Comparison of ENCODE assay signal across 33 mouse cellular contexts in genomic region chr6:91162314-91162713, GRCm38 (mm10). TPM values are rescaled to one million over a fixed set of nuclear protein-coding genes. Genes with fewer than 3 reads are reported as not detected.
DNase-seq lines count a peak whose midpoint lies in the region; ATAC-seq and TF ChIP-seq lines count a peak whose summit lies in the region.
"Had no signal": no experiment of that assay in that cellular context is flagged by ENCODE, and none has a peak within 500 bp of the region (broad histone marks: within the 10 kb centered on the region; RNA-seq: fewer than 3 reads in every experiment).

No protein-coding gene starts in this region.

- ATAC-seq in embryonic facial prominence, embryonic 11.5 days (replicated peaks; ENCODE audit: insufficient number of reproducible peaks, low FRiP score, low TSS enrichment, low read depth), result no peak
- no peak for ATAC-seq in liver, embryonic 15.5 days (ENCODE audit: insufficient read depth)
- ATAC-seq in midbrain, postnatal 0 days (ENCODE audit: low FRiP score), result no peak
- ATAC-seq: activated CD4-positive, CD25-positive, alpha-beta regulatory T cell, adult 4 months; forebrain, postnatal 0 days; hindbrain, embryonic 16.5 days; lung, postnatal 0 days; midbrain, embryonic 13.5 days had no signal

- TF ChIP-seq CTCF in liver, adult 2 months (IDR thresholded peaks at IDR 0.05; ENCODE audit: low read depth, low read length), result no peak
- no peak for TF ChIP-seq CTCF in midbrain, postnatal 0 days (IDR thresholded peaks at IDR 0.05)

- no peak overlapping the region for H3K4me2 ChIP-seq in embryonic facial prominence, embryonic 11.5 days (ENCODE audit: low read depth, low read length)
- peak overlapping the region; percentile 68 for H3K4me2 ChIP-seq in liver, embryonic 15.5 days
- no peak overlapping the region for H3K4me2 ChIP-seq in midbrain, postnatal 0 days (ENCODE audit: low read depth, low read length, poor library complexity, severe bottlenecking)
- H3K4me2 ChIP-seq: embryonic facial prominence, embryonic 15.5 days; forebrain, embryonic 12.5 days; heart, embryonic 12.5 days; midbrain, embryonic 13.5 days; neural tube, embryonic 15.5 days had no signal

- no peak overlapping the region for H3K4me3 ChIP-seq in embryonic facial prominence, embryonic 11.5 days (ENCODE audit: low read depth, low read length)
- no peak overlapping the region for H3K4me3 ChIP-seq in embryonic facial prominence, embryonic 10.5 days
- no peak overlapping the region for H3K4me3 ChIP-seq in liver, adult 2 months (ENCODE audit: insufficient read depth, low read depth, low read length)
- H3K4me3 ChIP-seq in liver, embryonic 15.5 days (replicated peaks), result no peak overlapping the region
- H3K4me3 ChIP-seq in midbrain, postnatal 0 days (ENCODE audit: low read depth, low read length), result no peak overlapping the region
- H3K4me3 ChIP-seq: embryonic facial prominence, embryonic 15.5 days; forebrain, embryonic 12.5 days; heart, embryonic 12.5 days; hindbrain, embryonic 10.5 days; midbrain, embryonic 13.5 days; neural tube, embryonic 15.5 days had no signal

- H3K4me1 ChIP-seq in embryonic facial prominence, embryonic 11.5 days (ENCODE audit: control insufficient read depth, insufficient read depth, low read length), result peaks cover 4% of the 10 kb centered on the region
- H3K4me1 ChIP-seq in embryonic facial prominence, embryonic 10.5 days, result peaks cover 41% of the 10 kb centered on the region
- H3K4me1 ChIP-seq in liver, adult 2 months (ENCODE audit: control insufficient read depth, insufficient read depth, low read length), result peaks cover 33% of the 10 kb centered on the region
- peaks cover 94% of the 10 kb centered on the region for H3K4me1 ChIP-seq in liver, embryonic 15.5 days (replicated peaks)
- peaks cover 26% of the 10 kb centered on the region for H3K4me1 ChIP-seq in midbrain, postnatal 0 days (ENCODE audit: insufficient read depth, low read length)

- H3K27me3 ChIP-seq in embryonic facial prominence, embryonic 11.5 days (ENCODE audit: control insufficient read depth, insufficient read depth, low read length), result no peaks in the 10 kb centered on the region
- no peaks in the 10 kb centered on the region for H3K27me3 ChIP-seq in embryonic facial prominence, embryonic 10.5 days (replicated peaks; ENCODE audit: low read depth, poor library complexity, severe bottlenecking)
- H3K27me3 ChIP-seq in liver, adult 2 months (ENCODE audit: control insufficient read depth, insufficient read depth, low read length), result no peaks in the 10 kb centered on the region
- no peaks in the 10 kb centered on the region for H3K27me3 ChIP-seq in liver, embryonic 15.5 days
- H3K27me3 ChIP-seq in midbrain, postnatal 0 days (ENCODE audit: insufficient read depth, low read length), result no peaks in the 10 kb centered on the region
- H3K27me3 ChIP-seq: embryonic facial prominence, embryonic 15.5 days; forebrain, embryonic 12.5 days; midbrain, embryonic 13.5 days; neural tube, embryonic 15.5 days had no signal

- no peak overlapping the region for H3K9ac ChIP-seq in embryonic facial prominence, embryonic 11.5 days (replicated peaks; ENCODE audit: low read length)
- no peak overlapping the region for H3K9ac ChIP-seq in liver, adult 2 months (ENCODE audit: low read depth, low read length)
- peak overlapping the region; percentile 56 for H3K9ac ChIP-seq in liver, embryonic 15.5 days
- no peak overlapping the region for H3K9ac ChIP-seq in midbrain, postnatal 0 days (replicated peaks; ENCODE audit: low read length, poor library complexity, severe bottlenecking)
- H3K9ac ChIP-seq: embryonic facial prominence, embryonic 15.5 days; forebrain, embryonic 12.5 days; forebrain, postnatal 0 days; heart, embryonic 12.5 days; midbrain, embryonic 13.5 days; neural tube, embryonic 15.5 days had no signal

- H3K79me2 ChIP-seq in liver, adult 2 months (ENCODE audit: control insufficient read depth, insufficient read depth, low read length), result peaks cover 3% of the 10 kb centered on the region; the same call in 1 of the 2 replicates

- no peak overlapping the region for H3K27ac ChIP-seq in embryonic facial prominence, embryonic 11.5 days (replicated peaks; ENCODE audit: low read depth, low read length)
- H3K27ac ChIP-seq in embryonic facial prominence, embryonic 10.5 days (replicated peaks), result no peak overlapping the region
- peak overlapping the region; percentile 86 for H3K27ac ChIP-seq in liver, adult 2 months (replicated peaks; ENCODE audit: insufficient read depth, low read depth, low read length)
- peak overlapping the region; percentile 98 for H3K27ac ChIP-seq in liver, embryonic 15.5 days (replicated peaks)
- H3K27ac ChIP-seq in midbrain, postnatal 0 days (ENCODE audit: low read depth, low read length), result no peak overlapping the region
- H3K27ac ChIP-seq: embryonic facial prominence, embryonic 15.5 days; forebrain, embryonic 12.5 days; macrophage; midbrain, embryonic 13.5 days; neural tube, embryonic 15.5 days had no signal

- no peaks in the 10 kb centered on the region for H3K36me3 ChIP-seq in embryonic facial prominence, embryonic 11.5 days (replicated peaks; ENCODE audit: control insufficient read depth, insufficient read depth, low read depth, low read length)
- peaks cover 11% of the 10 kb centered on the region for H3K36me3 ChIP-seq in embryonic facial prominence, embryonic 10.5 days (replicated peaks)
- no peaks in the 10 kb centered on the region for H3K36me3 ChIP-seq in liver, adult 2 months (ENCODE audit: control insufficient read depth, insufficient read depth, low read length)
- 0 out of 2 replicates have a peak, but pooled peaks cover 15% of the 10 kb centered on the region for H3K36me3 ChIP-seq in liver, embryonic 15.5 days (replicated peaks)
- peaks cover 6% of the 10 kb centered on the region; the same call in 1 of the 2 replicates for H3K36me3 ChIP-seq in midbrain, postnatal 0 days (ENCODE audit: insufficient read depth, low read length)

- H3K9me3 ChIP-seq in embryonic facial prominence, embryonic 11.5 days (replicated peaks; ENCODE audit: control insufficient read depth, low read length), result no peaks in the 10 kb centered on the region
- H3K9me3 ChIP-seq in embryonic facial prominence, embryonic 10.5 days, result no peaks in the 10 kb centered on the region
- H3K9me3 ChIP-seq in liver, embryonic 15.5 days (replicated peaks), result no peaks in the 10 kb centered on the region
- H3K9me3 ChIP-seq in midbrain, postnatal 0 days (ENCODE audit: low read length), result no peaks in the 10 kb centered on the region
- H3K9me3 ChIP-seq: embryonic facial prominence, embryonic 15.5 days; forebrain, embryonic 12.5 days; heart, embryonic 12.5 days; hindbrain, embryonic 10.5 days; midbrain, embryonic 13.5 days; neural tube, embryonic 15.5 days had no signal

- peak; percentile 42 for DNase-seq in embryonic facial prominence, embryonic 11.5 days (ENCODE audit: low spot score)
- DNase-seq in embryonic facial prominence, embryonic 10.5 days (ENCODE audit: low spot score), result no peak
- peak; percentile 11 for DNase-seq in 416B (ENCODE audit: low read depth)
- peak; percentile 99 for DNase-seq in liver, adult 2 months (ENCODE audit: extremely low read depth, low read depth, low spot score)
- DNase-seq in embryo, embryonic 10.5 days (ENCODE audit: low spot score), result no peak
- no peak for DNase-seq in midbrain, postnatal 0 days (ENCODE audit: low spot score)
- DNase-seq in spleen, postnatal 36 days (ENCODE audit: low spot score in 2 of 2), result no peak
- DNase-seq: adrenal gland, adult 2 months; adrenal gland, postnatal 36 days; B cell, adult 2 months; cerebellum, adult 8-10 months; forebrain, postnatal 0 days; gastrocnemius, postnatal 25 days; kidney, adult 9 months; kidney, postnatal 14 days; lung, adult 18-20 months; retina, postnatal 1 day; right cerebral cortex, postnatal 14 days; thymus, adult 2 months; thymus, postnatal 36 days had no signal

- no peak for TF ChIP-seq POLR2A in liver, adult 2 months (IDR thresholded peaks at IDR 0.05; ENCODE audit: extremely low read depth, insufficient read depth, low read length)

- 69% methylated on average over 5 of the region's 5 CpGs for WGBS in embryonic facial prominence, embryonic 11.5 days
- WGBS in embryonic facial prominence, embryonic 10.5 days, result 74% methylated on average over 5 of the region's 5 CpGs
- WGBS in liver, adult 2 months, result 25% methylated on average over 5 of the region's 5 CpGs
- 81% methylated on average over 5 of the region's 5 CpGs for WGBS in liver, embryonic 15.5 days (ENCODE audit: insufficient replicate concordance)
- WGBS in midbrain, postnatal 0 days, result 84% methylated on average over 5 of the region's 5 CpGs

RNA-seq across cellular contexts. Expression of gene Hdac11, which starts 5.8 kb away (rescaled TPM):
- 11.0 TPM in 2 replicates for polyA plus RNA-seq in embryonic facial prominence, embryonic 11.5 days (2014; fragmentation: Nextera tagmentation; extraction: Ambion mirVana)
- polyA plus RNA-seq in embryonic facial prominence, embryonic 10.5 days (2016; fragmentation: Nextera tagmentation; extraction: Ambion mirVana), result 8.6 and 9.8 TPM in 2 replicates
- total RNA-seq in liver, adult 2 months (2014; rRNA removed), result 37.2 and 42.9 TPM in 2 replicates
- polyA plus RNA-seq in liver, adult 2 months (2012; rRNA removed), result 58.4 and 60.5 TPM in 2 replicates
- 5.6 and 5.9 TPM in 2 replicates for polyA plus RNA-seq in liver, embryonic 15.5 days (2015; fragmentation: Nextera tagmentation; extraction: Ambion mirVana)
- 104 and 121 TPM in 2 replicates for total RNA-seq in midbrain, postnatal 0 days (2014; rRNA removed)
- polyA plus RNA-seq in midbrain, postnatal 0 days (2015; fragmentation: Nextera tagmentation; extraction: Ambion mirVana), result 55.2 and 59.1 TPM in 2 replicates

RNA-seq across cellular contexts. Expression of gene Nup210, which starts 45.7 kb away (rescaled TPM):
- 6.7 and 8.9 TPM in 2 replicates for polyA plus RNA-seq in embryonic facial prominence, embryonic 11.5 days (2014; fragmentation: Nextera tagmentation; extraction: Ambion mirVana)
- 15.8 and 17.3 TPM in 2 replicates for polyA plus RNA-seq in embryonic facial prominence, embryonic 10.5 days (2016; fragmentation: Nextera tagmentation; extraction: Ambion mirVana)
- 12.2 and 14.9 TPM in 2 replicates for total RNA-seq in liver, adult 2 months (2014; rRNA removed)
- polyA plus RNA-seq in liver, adult 2 months (2012; rRNA removed), result 13.8 and 18.3 TPM in 2 replicates
- 32.0 and 37.1 TPM in 2 replicates for polyA plus RNA-seq in liver, embryonic 15.5 days (2015; fragmentation: Nextera tagmentation; extraction: Ambion mirVana)
- total RNA-seq in midbrain, postnatal 0 days (2014; rRNA removed), result 58.3 and 67.8 TPM in 2 replicates
- polyA plus RNA-seq in midbrain, postnatal 0 days (2015; fragmentation: Nextera tagmentation; extraction: Ambion mirVana), result 16.2 and 17.2 TPM in 2 replicates

RNA-seq across cellular contexts. Expression of gene Fbln2, which starts 49.9 kb away (rescaled TPM):
- polyA plus RNA-seq in embryonic facial prominence, embryonic 11.5 days (2014; fragmentation: Nextera tagmentation; extraction: Ambion mirVana), result 61.9 and 76.6 TPM in 2 replicates
- polyA plus RNA-seq in embryonic facial prominence, embryonic 10.5 days (2016; fragmentation: Nextera tagmentation; extraction: Ambion mirVana), result 56.6 and 69.0 TPM in 2 replicates
- total RNA-seq in liver, adult 2 months (2014; rRNA removed), result 1.4 and 2.3 TPM in 2 replicates
- 3.4 and 3.5 TPM in 2 replicates for polyA plus RNA-seq in liver, adult 2 months (2012; rRNA removed)
- polyA plus RNA-seq in liver, embryonic 15.5 days (2015; fragmentation: Nextera tagmentation; extraction: Ambion mirVana), result 6.2 and 6.5 TPM in 2 replicates
- 32.0 and 33.5 TPM in 2 replicates for total RNA-seq in midbrain, postnatal 0 days (2014; rRNA removed)
- 12.1 and 15.3 TPM in 2 replicates for polyA plus RNA-seq in midbrain, postnatal 0 days (2015; fragmentation: Nextera tagmentation; extraction: Ambion mirVana)
- total RNA-seq: megakaryocyte-erythroid progenitor cell, adult 5-6 weeks; monocyte, adult 5-6 weeks had no signal

Comparison
In these comparisons a context has a peak if more than half of its experiments do, and no peak if none do; other contexts are left out.
1. DNase-seq: peak in embryonic facial prominence, embryonic 11.5 days (single experiment), 416B (single experiment) and liver, adult 2 months (single experiment); none in embryonic facial prominence, embryonic 10.5 days (single experiment), embryo, embryonic 10.5 days (single experiment), midbrain, postnatal 0 days (single experiment) and spleen, postnatal 36 days (0 of 2).
2. H3K27ac ChIP-seq: peak in liver, adult 2 months (single experiment) and liver, embryonic 15.5 days (single experiment); none in embryonic facial prominence, embryonic 11.5 days (single experiment), embryonic facial prominence, embryonic 10.5 days (single experiment) and midbrain, postnatal 0 days (single experiment).